Mouse (Mus musculus): ENCODE results near the gene Aars.
"Not testable (repeated sequence)": the region's sequence is repeated elsewhere in the genome, so short reads cannot be mapped to it uniquely, and the experiment has no call there.

GRCm38 (mm10) chr8:111092326-111092725 lies 59.4 kb downstream of the Aars start, which contains the start of gene Clec18a:
- TF ChIP-seq POLR2A (IDR thresholded peaks at IDR 0.05; ENCODE audit: low read depth, low read length); CTCF (IDR thresholded peaks at IDR 0.05; ENCODE audit: extremely low read depth, insufficient read depth, insufficient read length, insufficient replicate concordance): not testable (repeated sequence)

Measured in spleen, adult 2 months (tissue).